Mouse (Mus musculus) retina, postnatal 7 days (tissue): ENCODE data around the gene Pak6.

Experiments used
- DNase-seq: peaks from one replicate; pipeline ENCODE4 v3.0.0-alpha.2; 2012; ENCODE audit warnings: low read depth, low spot score

Pak6 gene

GRCm38 (mm10) chr2:118664975-118665516, 1.9 kb downstream of the Pak6 start:
- no peak for DNase-seq

- no peak for DNase-seq
Measured at GRCm38 (mm10) chr2:118665616-118666015, 2.5 kb downstream of the Pak6 start.

- DNase-seq: no peak
Measured at GRCm38 (mm10) chr2:118667181-118667580, 4.1 kb downstream of the Pak6 start.

GRCm38 (mm10) chr2:118669245-118669644, 6.1 kb downstream of the Pak6 start:
- DNase-seq: no peak

GRCm38 (mm10) chr2:118669785-118670184, 6.7 kb downstream of the Pak6 start:
- no peak for DNase-seq

GRCm38 (mm10) chr2:118671728-118672127, 8.6 kb downstream of the Pak6 start:
- DNase-seq: no peak

- no peak for DNase-seq
Measured at GRCm38 (mm10) chr2:118673686-118674465, 10.8 kb downstream of the Pak6 start.

- DNase-seq: no peak
Measured at GRCm38 (mm10) chr2:118674500-118674899, 11.4 kb downstream of the Pak6 start.

- no peak for DNase-seq
Measured at GRCm38 (mm10) chr2:118676839-118677741, 14.0 kb downstream of the Pak6 start.

- DNase-seq: no peak
Measured at GRCm38 (mm10) chr2:118677817-118678216, 14.7 kb downstream of the Pak6 start.

GRCm38 (mm10) chr2:118679577-118679976, 16.5 kb downstream of the Pak6 start:
- no peak for DNase-seq

GRCm38 (mm10) chr2:118680926-118681325, 17.8 kb downstream of the Pak6 start:
- no peak for DNase-seq

- DNase-seq: no peak
Measured at GRCm38 (mm10) chr2:118682544-118683260, 19.6 kb downstream of the Pak6 start.

GRCm38 (mm10) chr2:118685088-118685487, 22.0 kb downstream of the Pak6 start:
- DNase-seq: no peak

- DNase-seq: no peak
Measured at GRCm38 (mm10) chr2:118686693-118687092, 23.6 kb downstream of the Pak6 start.

- DNase-seq: no peak
Measured at GRCm38 (mm10) chr2:118687791-118688190, 24.7 kb downstream of the Pak6 start.

GRCm38 (mm10) chr2:118689875-118690274, 26.8 kb downstream of the Pak6 start:
- DNase-seq: no peak

GRCm38 (mm10) chr2:118693370-118693966, 30.4 kb downstream of the Pak6 start:
- DNase-seq: no peak

- peak; percentile 65 for DNase-seq
Measured at GRCm38 (mm10) chr2:118695677-118696232, 32.7 kb downstream of the Pak6 start.

- DNase-seq: no peak
Measured at GRCm38 (mm10) chr2:118696451-118697308, 33.6 kb downstream of the Pak6 start.
